Mouse (Mus musculus): ENCODE data around the gene Otulin. TPM values are rescaled to one million over a fixed set of nuclear protein-coding genes. Genes with fewer than 3 reads are reported as not detected.

The Otulin gene
- polyA plus RNA-seq, 1 experiment from 2014 or later, result 20.5 TPM

DNA sequence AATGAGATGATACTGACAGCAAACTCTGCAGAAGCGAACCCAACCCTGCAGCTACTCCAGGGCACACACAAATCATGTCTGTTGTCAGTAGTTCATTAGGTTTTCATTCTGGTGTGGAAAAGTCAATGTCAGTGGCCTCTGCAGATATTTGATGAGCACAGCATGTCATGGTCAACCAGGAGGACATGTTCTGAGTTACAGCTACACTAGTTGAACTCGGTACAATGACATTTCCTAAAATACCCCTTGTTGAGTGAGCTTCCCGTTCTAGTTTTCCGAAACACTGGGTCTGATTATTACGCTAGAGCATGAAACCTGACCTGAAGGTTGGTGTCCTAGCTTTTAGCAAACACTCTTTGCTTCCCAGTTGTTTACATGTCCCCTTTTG, 44.4 kb downstream of the Otulin start:
- Histone ChIP-seq H3K36me3 (peaks cover 14% of the 10 kb centered on the region), H3K9ac (replicated peaks) (no peak overlapping the region), H3K4me2 (no peak overlapping the region), H3K4me1 (peaks cover 8% of the 10 kb centered on the region), H3K27me3 (replicated peaks) (no peaks in the 10 kb centered on the region), H3K27ac (replicated peaks) (no peak overlapping the region), H3K4me3 (replicated peaks) (no peak overlapping the region), H3K9me3 (replicated peaks) (no peaks in the 10 kb centered on the region)
- ATAC-seq (ENCODE audit: low FRiP score), result no peak
- WGBS, result 94% methylated on average over 5 of the region's 5 CpGs

DNA sequence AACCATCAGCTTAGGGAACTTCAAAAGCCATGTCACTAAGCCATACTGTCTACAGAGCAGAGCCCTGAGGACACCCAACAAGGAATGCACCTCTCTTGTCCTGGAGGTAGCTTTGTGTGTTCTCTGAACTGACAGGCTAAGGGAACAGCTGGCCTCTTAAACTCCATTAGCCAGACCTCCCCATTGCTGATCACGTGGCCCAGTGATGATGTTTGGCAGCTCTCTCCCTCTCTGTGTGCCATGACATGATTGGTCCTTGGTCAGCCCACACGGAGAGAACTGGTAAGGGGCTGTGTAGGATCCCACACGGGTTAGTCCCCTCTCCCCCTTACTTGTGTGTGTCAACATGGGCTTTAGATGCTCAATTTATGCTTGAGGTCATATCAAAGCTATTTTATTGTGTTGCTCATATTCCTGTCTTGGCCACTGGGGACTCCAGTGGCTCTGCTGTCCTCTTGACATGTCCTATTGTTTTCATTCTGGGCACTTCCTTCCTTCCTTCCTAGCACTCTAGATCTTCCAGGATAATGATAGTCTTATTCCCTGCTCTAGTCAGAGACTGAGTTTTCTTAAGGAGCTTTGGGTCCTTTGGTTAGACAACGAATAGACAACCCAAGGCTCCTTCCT, 44.9 kb downstream of the Otulin start:
- no peaks in the 10 kb centered on the region for H3K9me3 ChIP-seq (replicated peaks)
- no peak overlapping the region for H3K27ac ChIP-seq (replicated peaks)
- no peaks in the 10 kb centered on the region for H3K27me3 ChIP-seq (replicated peaks)
- 87% methylated on average over 4 of the region's 4 CpGs for WGBS
- H3K4me3 ChIP-seq (replicated peaks), result no peak overlapping the region
- H3K4me2 ChIP-seq, result no peak overlapping the region
- ATAC-seq (ENCODE audit: low FRiP score), result no peak
- H3K4me1 ChIP-seq, result peaks cover 8% of the 10 kb centered on the region
- peaks cover 9% of the 10 kb centered on the region for H3K36me3 ChIP-seq
- H3K9ac ChIP-seq (replicated peaks), result no peak overlapping the region

DNA sequence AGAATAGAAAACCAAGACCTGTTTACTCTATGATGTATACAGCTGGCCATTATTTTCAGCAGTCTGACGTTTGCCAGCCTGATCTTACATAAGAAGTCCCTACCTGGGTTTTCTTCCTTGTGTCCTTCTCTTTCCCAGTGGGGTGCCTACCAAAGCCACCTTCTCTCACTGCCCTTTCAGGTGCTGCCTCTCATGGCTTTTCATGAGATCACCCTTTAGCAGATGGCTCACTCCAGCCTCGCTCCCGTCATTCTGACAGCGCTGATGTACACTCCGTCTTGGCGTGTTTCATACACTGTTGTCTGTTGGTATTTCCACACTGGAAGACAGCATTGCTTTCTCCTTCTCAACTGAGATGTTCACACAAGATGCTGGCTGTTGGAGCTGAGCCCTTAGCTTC, 46.9 kb downstream of the Otulin start:
- WGBS, result 95% methylated on average over 6 of the region's 6 CpGs
- no peak for ATAC-seq (ENCODE audit: low FRiP score)
- H3K4me3 ChIP-seq (replicated peaks), result no peak overlapping the region
- no peaks in the 10 kb centered on the region for H3K9me3 ChIP-seq (replicated peaks)
- H3K4me1 ChIP-seq, result peaks cover 8% of the 10 kb centered on the region
- no peak overlapping the region for H3K9ac ChIP-seq (replicated peaks)
- no peak overlapping the region for H3K27ac ChIP-seq (replicated peaks)
- H3K27me3 ChIP-seq (replicated peaks), result no peaks in the 10 kb centered on the region
- no peak overlapping the region for H3K4me2 ChIP-seq
- H3K36me3 ChIP-seq, result peaks cover 9% of the 10 kb centered on the region; the same call in 1 of the 2 replicates

DNA sequence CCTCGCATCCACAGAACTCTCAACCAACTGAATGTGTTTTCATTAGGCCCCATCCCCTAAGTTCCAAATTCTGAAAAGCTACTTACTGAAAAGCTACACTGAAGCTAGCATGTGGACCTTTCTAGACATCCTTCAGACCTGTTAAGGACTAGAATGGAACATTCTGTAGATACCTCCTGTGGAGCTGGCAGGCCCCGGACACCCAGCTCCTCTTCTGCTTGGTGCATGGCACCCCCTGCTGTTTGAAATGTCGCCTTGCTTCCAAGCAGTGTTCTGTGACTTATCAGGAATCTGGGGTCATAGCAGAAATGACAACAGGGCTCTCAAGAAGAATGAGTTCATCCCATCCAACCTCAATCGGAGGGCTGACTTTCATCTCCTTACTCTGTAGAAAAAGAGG, 47.5 kb downstream of the Otulin start:
- ATAC-seq (ENCODE audit: low FRiP score), result no peak
- no peak overlapping the region for H3K27ac ChIP-seq (replicated peaks)
- no peaks in the 10 kb centered on the region for H3K9me3 ChIP-seq (replicated peaks)
- no peak overlapping the region for H3K9ac ChIP-seq (replicated peaks)
- peaks cover 10% of the 10 kb centered on the region; the same call in 1 of the 2 replicates for H3K36me3 ChIP-seq
- 74% methylated on average over 4 of the region's 4 CpGs for whole genome bisulfite sequencing
- H3K4me3 ChIP-seq (replicated peaks), result no peak overlapping the region
- H3K27me3 ChIP-seq (replicated peaks), result no peaks in the 10 kb centered on the region
- peaks cover 8% of the 10 kb centered on the region for H3K4me1 ChIP-seq
- no peak overlapping the region for H3K4me2 ChIP-seq

DNA sequence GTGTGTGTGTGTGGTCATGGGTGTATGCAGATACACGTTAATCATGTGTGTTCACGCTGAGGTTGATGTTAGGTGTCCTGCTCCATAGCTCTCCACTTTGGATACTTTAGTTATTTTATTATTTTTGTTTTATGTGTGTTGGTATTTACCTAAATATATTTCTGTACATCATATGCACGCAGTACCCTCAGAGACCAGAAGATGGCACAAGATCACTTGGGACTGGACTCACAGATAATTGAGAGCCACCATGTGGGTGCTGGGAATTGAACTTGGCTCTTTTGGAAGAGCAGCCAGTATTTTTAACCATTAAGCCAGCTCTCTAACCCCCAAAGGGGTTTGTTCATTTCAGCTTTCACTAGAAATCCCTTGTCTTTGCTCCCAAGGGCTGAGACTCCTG, 48.1 kb downstream of the Otulin start:
- 93% methylated on average over 3 of the region's 3 CpGs for WGBS
- Histone ChIP-seq H3K4me1 (peaks cover 8% of the 10 kb centered on the region), H3K27me3 (replicated peaks) (no peaks in the 10 kb centered on the region), H3K36me3 (peaks cover 10% of the 10 kb centered on the region; the same call in 1 of the 2 replicates), H3K9ac (replicated peaks) (no peak overlapping the region), H3K4me3 (replicated peaks) (no peak overlapping the region), H3K27ac (replicated peaks) (no peak overlapping the region), H3K4me2 (no peak overlapping the region), H3K9me3 (replicated peaks) (no peaks in the 10 kb centered on the region)
- ATAC-seq (ENCODE audit: low FRiP score), result no peak

DNA sequence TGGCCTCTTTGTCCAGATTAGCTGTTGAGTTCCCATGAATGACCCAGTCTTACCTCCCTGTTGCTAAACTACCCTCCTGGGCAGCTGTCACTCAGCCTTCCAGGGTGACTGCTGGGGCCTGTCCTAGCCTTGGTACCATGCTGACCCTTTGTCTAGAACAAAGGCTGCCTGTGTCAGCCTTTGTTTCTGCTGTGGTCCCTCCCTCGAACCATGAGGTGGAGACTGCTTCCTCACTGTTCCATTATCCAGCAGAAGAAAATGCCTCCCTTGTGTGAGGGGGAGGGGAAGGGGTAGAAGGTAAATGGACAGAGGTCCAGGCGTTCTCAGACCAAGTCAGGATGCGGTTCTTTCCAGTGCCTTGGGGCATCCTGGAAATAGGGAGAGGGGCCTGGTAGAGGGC, 48.9 kb downstream of the Otulin start:
- H3K36me3 ChIP-seq, result peaks cover 10% of the 10 kb centered on the region; the same call in 1 of the 2 replicates
- peaks cover 5% of the 10 kb centered on the region for H3K4me1 ChIP-seq
- no peak overlapping the region for H3K9ac ChIP-seq (replicated peaks)
- no peaks in the 10 kb centered on the region for H3K27me3 ChIP-seq (replicated peaks)
- no peaks in the 10 kb centered on the region for H3K9me3 ChIP-seq (replicated peaks)
- H3K4me2 ChIP-seq, result no peak overlapping the region
- no peak for ATAC-seq (ENCODE audit: low FRiP score)
- H3K4me3 ChIP-seq (replicated peaks), result no peak overlapping the region
- WGBS, result 13% methylated on average over 3 of the region's 3 CpGs
- H3K27ac ChIP-seq (replicated peaks), result no peak overlapping the region

DNA sequence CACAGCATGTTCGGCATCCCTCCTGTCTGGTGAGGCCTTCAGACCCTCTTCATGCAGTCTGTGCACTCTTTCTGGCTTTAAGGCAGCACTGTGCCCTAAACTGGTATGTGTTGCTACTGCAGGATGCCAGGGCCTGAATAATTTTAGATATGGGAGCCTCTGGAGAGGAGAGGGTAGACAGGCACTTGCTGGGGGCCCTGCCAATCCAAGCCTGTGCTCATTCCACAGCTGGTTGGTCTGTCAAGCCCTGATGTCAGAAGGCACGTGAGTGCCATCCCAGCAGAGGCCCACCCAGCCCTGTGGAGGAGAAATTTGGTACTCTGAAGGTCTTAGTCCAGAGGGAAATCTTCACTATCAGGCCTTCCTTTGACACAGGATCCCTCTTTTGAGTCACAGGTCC, 49.7 kb downstream of the Otulin start:
- ATAC-seq (ENCODE audit: low FRiP score), result no peak
- peaks cover 5% of the 10 kb centered on the region for H3K4me1 ChIP-seq
- H3K27me3 ChIP-seq (replicated peaks), result no peaks in the 10 kb centered on the region
- H3K27ac ChIP-seq (replicated peaks), result no peak overlapping the region
- no peaks in the 10 kb centered on the region for H3K9me3 ChIP-seq (replicated peaks)
- 81% methylated on average over 2 of the region's 2 CpGs for WGBS
- no peak overlapping the region for H3K9ac ChIP-seq (replicated peaks)
- no peak overlapping the region for H3K4me3 ChIP-seq (replicated peaks)
- no peak overlapping the region for H3K4me2 ChIP-seq
- peaks cover 10% of the 10 kb centered on the region; the same call in 1 of the 2 replicates for H3K36me3 ChIP-seq

DNA sequence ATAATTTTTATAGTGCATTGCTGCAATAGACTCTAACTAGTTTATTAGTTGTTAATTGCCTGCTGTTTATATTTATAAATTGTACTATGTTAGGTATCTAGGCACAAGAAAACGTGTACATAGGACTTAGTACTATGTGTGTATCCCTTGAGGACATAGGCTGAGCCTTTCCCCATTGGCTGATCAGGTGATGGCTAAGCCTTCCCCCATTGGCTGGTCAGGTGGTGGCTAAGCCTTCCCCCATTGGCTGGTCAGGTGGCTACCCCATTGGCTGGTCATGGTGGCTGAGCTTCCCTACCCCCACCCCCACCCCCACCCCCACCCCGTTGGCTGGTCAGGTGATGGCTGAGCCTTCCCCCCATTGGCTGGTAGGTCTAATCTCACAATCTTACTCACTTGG, 50.6 kb downstream of the Otulin start:
- H3K27ac ChIP-seq (replicated peaks), result no peak overlapping the region
- 86% methylated on average over 2 of the region's 2 CpGs for WGBS
- no peak overlapping the region for H3K4me2 ChIP-seq
- H3K9ac ChIP-seq (replicated peaks), result no peak overlapping the region
- no peak for ATAC-seq (ENCODE audit: low FRiP score)
- no peak overlapping the region for H3K4me3 ChIP-seq (replicated peaks)
- H3K27me3 ChIP-seq (replicated peaks), result no peaks in the 10 kb centered on the region
- peaks cover 7% of the 10 kb centered on the region; the same call in 1 of the 2 replicates for H3K36me3 ChIP-seq
- H3K4me1 ChIP-seq, result peaks cover 5% of the 10 kb centered on the region
- H3K9me3 ChIP-seq (replicated peaks), result no peaks in the 10 kb centered on the region

DNA sequence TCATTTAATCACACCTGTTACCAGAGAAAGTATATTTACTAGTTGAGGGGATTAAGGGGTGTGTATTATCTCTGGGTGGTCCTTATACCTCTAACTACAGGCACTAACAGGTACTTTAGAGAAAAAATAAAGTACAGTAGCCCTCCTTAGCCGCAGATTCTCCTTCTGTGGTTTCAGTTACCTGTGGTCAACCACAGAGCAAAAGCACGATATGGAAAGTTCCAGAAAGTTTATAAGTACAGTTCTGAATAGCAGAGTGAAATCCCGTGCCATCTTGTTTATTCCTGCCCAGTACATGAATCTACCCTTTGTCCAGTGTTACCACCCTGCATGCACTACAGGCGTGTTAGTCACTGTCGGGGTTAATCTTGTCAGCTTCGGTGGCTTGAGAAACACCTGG, 51.6 kb downstream of the Otulin start:
- Histone ChIP-seq H3K36me3 (peaks cover 7% of the 10 kb centered on the region; the same call in 1 of the 2 replicates), H3K4me3 (replicated peaks) (no peak overlapping the region), H3K4me1 (peaks cover 5% of the 10 kb centered on the region), H3K27ac (replicated peaks) (no peak overlapping the region), H3K4me2 (no peak overlapping the region), H3K9ac (replicated peaks) (no peak overlapping the region), H3K27me3 (replicated peaks) (no peaks in the 10 kb centered on the region), H3K9me3 (replicated peaks) (no peaks in the 10 kb centered on the region)
- no peak for ATAC-seq (ENCODE audit: low FRiP score)
- 92% methylated on average over 6 of the region's 6 CpGs for WGBS

DNA sequence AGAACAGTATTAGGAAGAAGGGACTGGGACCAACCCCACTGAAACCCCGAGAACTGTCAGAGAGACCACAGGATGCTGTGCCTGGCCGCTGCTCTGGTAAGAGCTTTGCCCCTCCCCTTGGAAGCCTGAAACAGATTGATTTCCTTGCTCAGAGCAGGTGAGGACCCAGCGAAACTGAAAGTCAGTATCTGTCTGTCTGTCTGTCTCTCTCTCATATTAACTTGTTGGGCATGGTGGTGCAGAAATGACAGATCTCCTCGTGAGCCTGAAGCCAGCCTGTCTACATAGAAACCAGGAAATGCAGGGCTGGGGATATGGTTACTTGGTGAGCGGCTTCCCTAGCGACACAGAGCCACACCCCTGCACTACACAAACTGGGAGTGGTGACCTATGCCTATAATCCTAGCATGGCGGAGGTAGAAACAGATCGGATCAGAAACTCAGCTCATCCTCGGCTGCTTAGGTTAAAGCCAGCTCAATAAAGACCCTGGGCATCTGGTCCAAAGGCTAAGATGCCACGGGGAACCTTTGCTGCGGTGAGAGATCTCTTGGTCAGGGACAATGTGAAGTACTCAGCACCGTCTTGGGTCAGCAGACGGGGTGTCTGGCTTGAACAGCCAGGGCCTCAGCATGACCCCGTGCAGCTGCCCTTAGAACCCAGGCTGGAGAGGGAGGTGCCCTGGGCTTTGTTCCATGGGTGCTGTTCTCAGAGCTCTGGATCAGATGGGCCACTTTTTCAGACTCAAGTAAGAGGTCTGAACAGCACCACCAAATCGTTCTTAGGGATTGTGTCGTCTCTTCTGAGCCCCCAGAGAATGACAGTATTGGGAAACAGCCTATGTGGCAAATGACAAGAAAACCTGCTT, 52.3 kb downstream of the Otulin start:
- Histone ChIP-seq H3K9ac (replicated peaks) (no peak overlapping the region), H3K4me1 (peaks cover 5% of the 10 kb centered on the region), H3K4me2 (no peak overlapping the region), H3K36me3 (peaks cover 10% of the 10 kb centered on the region), H3K27ac (replicated peaks) (no peak overlapping the region), H3K9me3 (replicated peaks) (no peaks in the 10 kb centered on the region), H3K27me3 (replicated peaks) (no peaks in the 10 kb centered on the region), H3K4me3 (replicated peaks) (no peak overlapping the region)
- 84% methylated on average over 16 of the region's 16 CpGs for WGBS
- ATAC-seq (ENCODE audit: low FRiP score), result no peak

DNA sequence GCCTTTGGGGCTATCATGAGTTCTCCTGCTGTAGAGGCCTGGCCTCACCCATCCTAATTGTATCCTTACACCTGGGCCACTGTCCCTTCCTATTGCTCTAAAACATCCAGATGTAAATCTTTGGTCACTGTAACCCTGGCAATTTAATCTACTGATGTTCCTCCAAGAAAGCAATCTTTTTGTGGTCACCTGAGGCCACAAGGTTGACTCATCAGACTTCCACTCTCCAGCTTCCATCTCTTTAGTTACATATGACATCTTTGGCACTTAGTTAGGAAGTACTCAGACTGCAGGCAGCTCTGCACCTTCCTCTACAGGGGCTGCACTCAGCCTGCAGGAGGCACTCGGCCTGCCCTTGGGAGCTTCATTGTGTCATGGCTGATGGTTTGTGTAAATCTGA, 53.6 kb downstream of the Otulin start:
- Histone ChIP-seq H3K4me1 (peaks cover 4% of the 10 kb centered on the region), H3K4me3 (replicated peaks) (no peak overlapping the region), H3K36me3 (peaks cover 22% of the 10 kb centered on the region), H3K27me3 (replicated peaks) (no peaks in the 10 kb centered on the region), H3K4me2 (no peak overlapping the region), H3K9me3 (replicated peaks) (no peaks in the 10 kb centered on the region), H3K27ac (replicated peaks) (no peak overlapping the region), H3K9ac (replicated peaks) (no peak overlapping the region)
- ATAC-seq (ENCODE audit: low FRiP score), result no peak
- 88% methylated on average over 1 of the region's 1 CpGs for WGBS

DNA sequence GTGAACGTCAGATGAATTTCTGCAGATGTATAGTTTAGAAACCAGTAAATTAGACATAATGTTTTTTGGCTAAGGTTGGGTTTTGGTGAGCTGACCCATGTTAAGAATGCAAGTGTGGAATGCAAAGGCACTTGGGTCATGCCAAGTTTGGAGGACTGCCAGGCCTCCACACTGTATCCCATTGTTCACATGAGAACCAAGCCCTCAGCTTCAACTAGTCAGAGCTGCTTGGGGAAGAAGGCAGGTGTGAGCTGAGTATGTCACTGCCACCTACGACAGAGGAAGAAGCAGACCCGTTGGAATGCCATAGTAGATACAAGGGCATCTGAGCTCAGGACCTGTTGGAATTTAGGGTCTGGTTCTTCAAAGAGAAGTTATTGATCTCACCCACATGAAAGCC, 54.6 kb downstream of the Otulin start:
- Histone ChIP-seq H3K36me3 (peaks cover 27% of the 10 kb centered on the region), H3K27ac (replicated peaks) (no peak overlapping the region), H3K27me3 (replicated peaks) (no peaks in the 10 kb centered on the region), H3K4me2 (no peak overlapping the region), H3K4me1 (no peaks in the 10 kb centered on the region; the same call in 1 of the 2 replicates), H3K9me3 (replicated peaks) (no peaks in the 10 kb centered on the region), H3K9ac (replicated peaks) (no peak overlapping the region), H3K4me3 (replicated peaks) (no peak overlapping the region)
- ATAC-seq (ENCODE audit: low FRiP score), result peak; percentile 45; the same call in 1 of the 2 replicates
- WGBS, result 61% methylated on average over 3 of the region's 3 CpGs
